Mouse (Mus musculus): Measurements from ENCODE around the gene Nubp2.

GRCm38 (mm10) chr17:24886932-24887271 is 753 bp upstream of the Nubp2 start:
- TF ChIP-seq CTCF (IDR thresholded peaks at IDR 0.05; ENCODE audit: borderline replicate concordance, extremely low read depth, insufficient read depth, insufficient read length): no peak
- TF ChIP-seq POLR2A (IDR thresholded peaks at IDR 0.05; ENCODE audit: borderline replicate concordance, extremely low read depth, insufficient read depth, insufficient read length, poor library complexity, severe bottlenecking): no peak
